Mouse (Mus musculus): ENCODE results near the gene Nans.

Nans gene

GRCm38 (mm10) chr4:46533934-46534720 lies 45.1 kb downstream of the Nans start:
- peak; percentile 27 for DNase-seq

- DNase-seq: no peak
Measured at GRCm38 (mm10) chr4:46535094-46535830, 46.2 kb downstream of the Nans start.

- peak; percentile 57 for DNase-seq
Measured at GRCm38 (mm10) chr4:46535840-46536361, 46.9 kb downstream of the Nans start, which contains the start of gene Trim14. Gene Trim14, minus strand, starts transcription at chr4:46536141.

GRCm38 (mm10) chr4:46539167-46539566 lies 50.1 kb downstream of the Nans start:
- no peak for DNase-seq

GRCm38 (mm10) chr4:46541707-46542106 lies 52.7 kb downstream of the Nans start:
- DNase-seq: no peak

- DNase-seq: no peak
Measured at GRCm38 (mm10) chr4:46543366-46544050, 54.5 kb downstream of the Nans start.

- no peak for DNase-seq
Measured at GRCm38 (mm10) chr4:46544313-46544712, 55.3 kb downstream of the Nans start.

- DNase-seq: peak; percentile 32
Measured at GRCm38 (mm10) chr4:46545498-46545897, 56.5 kb downstream of the Nans start.

- DNase-seq: no peak
Measured at GRCm38 (mm10) chr4:46546709-46547108, 57.7 kb downstream of the Nans start.

- DNase-seq: no peak
Measured at GRCm38 (mm10) chr4:46549979-46550378, 60.9 kb downstream of the Nans start.

- DNase-seq: no peak
Measured at GRCm38 (mm10) chr4:46550406-46550805, 61.4 kb downstream of the Nans start.
